In the genomic region with DNA sequence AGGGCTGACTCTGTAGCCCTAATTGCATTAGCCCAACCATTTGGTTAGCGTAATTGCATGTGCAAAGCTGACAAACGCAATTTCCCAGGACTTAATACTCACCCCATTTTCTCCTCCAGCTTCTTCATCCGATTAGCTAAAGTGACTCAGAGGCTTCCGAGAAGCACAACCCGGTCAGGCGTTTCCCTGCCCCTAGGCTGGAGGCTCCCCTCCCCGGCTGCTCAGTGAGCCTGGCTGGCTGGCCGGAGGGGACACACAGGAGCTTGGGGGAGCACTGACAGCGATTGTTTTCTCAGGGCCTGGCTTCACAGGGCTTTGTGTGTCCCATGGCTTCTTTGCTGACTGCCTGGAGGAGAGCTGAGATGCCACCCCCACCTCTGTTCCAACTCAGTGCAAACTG, we compare ENCODE assay signal across 9 mouse cellular contexts.
DNase-seq lines count a peak whose midpoint lies in the region; ATAC-seq and TF ChIP-seq lines count a peak whose summit lies in the region.
"Had no signal": no experiment of that assay in that cellular context is flagged by ENCODE, and none has a peak within 500 bp of the region (broad histone marks: within the 10 kb centered on the region; RNA-seq: fewer than 3 reads in every experiment).

No protein-coding gene starts in this region.

- no peak overlapping the region for H3K4me2 ChIP-seq in heart, embryonic 12.5 days
- peak overlapping the region; percentile 6; the same call in 1 of the 2 replicates for H3K4me2 ChIP-seq in midbrain, embryonic 11.5 days

- H3K27ac ChIP-seq in heart, embryonic 12.5 days (ENCODE audit: poor library complexity, severe bottlenecking): no peak overlapping the region
- H3K27ac ChIP-seq in midbrain, embryonic 11.5 days (ENCODE audit: low read depth, low read length): no peak overlapping the region

- DNase-seq in heart, postnatal 14 days: peak; percentile 5 to 18
- peak; percentile 81 for DNase-seq in Patski (ENCODE audit: low read depth, low spot score)
- DNase-seq in embryo, embryonic 11 days: peak; percentile 39
- DNase-seq in midbrain, embryonic 11.5 days (ENCODE audit: low spot score, missing footprints): peak; percentile 90
- DNase-seq in frontal cortex, postnatal 10 days (ENCODE audit: low spot score in 2 of 2): no peak
- no peak for DNase-seq in right cerebral cortex, postnatal 14 days
- no peak for DNase-seq in thymus, postnatal 25 days
- DNase-seq: cerebellum, adult 9-11 months had no signal

- WGBS in heart, embryonic 12.5 days: 5% methylated on average over 9 of the region's 9 CpGs
- 2% methylated on average over 9 of the region's 9 CpGs for WGBS in midbrain, embryonic 11.5 days

- CTCF ChIA-PET in Patski (lab: Charles Lee): interaction anchor here (0.9 to 1.8 kb wide), 3 partner anchors 9 to 295 kb away, joined by 3 to 7 read pairs (median 4); no protein-coding TSS in a partner anchor

- H3K36me3 ChIP-seq in heart, embryonic 12.5 days: no peaks in the 10 kb centered on the region
- no peaks in the 10 kb centered on the region for H3K36me3 ChIP-seq in midbrain, embryonic 11.5 days (ENCODE audit: control insufficient read depth, insufficient read depth, low read length)

- peaks cover 3% of the 10 kb centered on the region for H3K27me3 ChIP-seq in heart, embryonic 12.5 days (replicated peaks)
- H3K27me3 ChIP-seq in Patski: no peaks in the 10 kb centered on the region
- H3K27me3 ChIP-seq in midbrain, embryonic 11.5 days (ENCODE audit: control insufficient read depth, insufficient read depth, low read length): no peaks in the 10 kb centered on the region; the same call in 1 of the 2 replicates

- no peaks in the 10 kb centered on the region for H3K4me1 ChIP-seq in heart, embryonic 12.5 days (replicated peaks)
- H3K4me1 ChIP-seq in midbrain, embryonic 11.5 days (ENCODE audit: control insufficient read depth, insufficient read depth, low read length): peaks cover 7% of the 10 kb centered on the region

- no peak overlapping the region for H3K9ac ChIP-seq in heart, embryonic 12.5 days
- no peak overlapping the region for H3K9ac ChIP-seq in midbrain, embryonic 11.5 days (ENCODE audit: low read length)

- TF ChIP-seq CTCF in Patski (IDR thresholded peaks at IDR 0.05): no peak

- ATAC-seq in heart, embryonic 12.5 days (ENCODE audit: insufficient number of reproducible peaks, low FRiP score): no peak
- ATAC-seq in Patski: peak; percentile 84
- ATAC-seq in midbrain, embryonic 11.5 days (ENCODE audit: low FRiP score): peak; percentile 69

- in situ Hi-C loops in Patski (cut with MboI; ENCODE audit: low pct_unique_long_range_greater_than_20kb): no loop called here

- POLR2A ChIA-PET in Patski (lab: Charles Lee): interaction anchor here (0.9 to 1.2 kb wide), 2 partner anchors 9 to 833 kb away, joined by 3 to 6 read pairs; no protein-coding TSS in a partner anchor

- intact Hi-C loops in heart, postnatal 14 days (cut with DNase I): no loop called here

- H3K9me3 ChIP-seq in heart, embryonic 12.5 days (replicated peaks): no peaks in the 10 kb centered on the region
- no peaks in the 10 kb centered on the region for H3K9me3 ChIP-seq in midbrain, embryonic 11.5 days (ENCODE audit: control insufficient read depth, low read length)

- no peak overlapping the region for H3K4me3 ChIP-seq in heart, embryonic 12.5 days
- no peak overlapping the region for H3K4me3 ChIP-seq in midbrain, embryonic 11.5 days (ENCODE audit: low read depth, low read length)

Comparison
In these comparisons a context has a peak if more than half of its experiments do, and no peak if none do; other contexts are left out.
1. DNase-seq: peak in heart, postnatal 14 days (2 of 2), Patski (single experiment), embryo, embryonic 11 days (single experiment) and midbrain, embryonic 11.5 days (single experiment); none in frontal cortex, postnatal 10 days (0 of 2), right cerebral cortex, postnatal 14 days (single experiment) and thymus, postnatal 25 days (single experiment).